Mouse (Mus musculus) retina, adult 2 months (tissue): ENCODE measurements around the gene Vav1.
"Not testable (repeated sequence)": the region's sequence is repeated elsewhere in the genome, so short reads cannot be mapped to it uniquely, and the experiment has no call there.

Experiments
- DNase-seq: peaks from one replicate; pipeline ENCODE4 v3.0.0-alpha.2; 2012; ENCODE audit warnings: low read depth, low spot score

The Vav1 gene

GRCm38 (mm10) chr17:57279591-57280224 is 808 bp downstream of the Vav1 start:
- no peak for DNase-seq

DNA sequence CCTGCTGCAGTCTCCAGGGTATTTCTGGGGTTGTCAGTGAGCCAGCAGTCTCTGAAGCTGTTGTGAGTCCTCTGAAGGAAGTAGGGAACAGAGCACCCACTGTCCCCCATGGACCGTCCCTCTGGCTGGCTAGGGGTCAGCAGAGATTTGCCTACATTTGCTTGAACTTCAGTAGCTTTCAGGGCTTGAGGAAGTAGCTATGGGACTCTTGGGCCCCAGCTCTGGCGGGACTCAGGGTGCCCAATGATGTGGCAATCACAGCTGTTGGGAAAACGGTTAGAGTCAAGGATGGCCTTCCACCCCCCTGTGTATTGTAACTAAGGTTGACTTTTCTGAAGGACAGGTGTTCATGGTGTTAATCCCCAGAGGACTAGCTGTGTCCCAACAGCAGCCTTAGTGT is 1.5 kb downstream of the Vav1 start:
- no peak for DNase-seq

DNA sequence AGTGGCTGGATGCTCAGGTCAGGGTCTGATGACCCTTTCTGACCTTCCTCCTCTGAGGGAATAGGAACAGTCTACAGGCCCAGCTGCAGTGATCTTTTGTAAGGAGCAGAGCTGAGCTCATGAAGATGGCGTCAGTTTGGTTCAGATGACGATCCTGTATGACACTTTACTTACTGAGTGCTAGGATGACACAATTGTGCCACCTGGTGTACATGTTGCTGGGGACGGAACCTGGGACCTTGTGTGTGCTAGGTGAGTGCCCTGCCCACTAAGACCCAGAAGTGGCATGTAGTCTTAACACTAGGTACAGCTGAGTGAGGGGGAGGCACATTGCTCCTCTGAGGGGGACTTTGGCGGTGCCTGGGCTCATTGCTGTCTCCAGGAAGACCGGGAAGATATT is 5.0 kb downstream of the Vav1 start:
- no peak for DNase-seq

- DNase-seq, result no peak
Observed at GRCm38 (mm10) chr17:57285077-57285476, 6.2 kb downstream of the Vav1 start.

DNA sequence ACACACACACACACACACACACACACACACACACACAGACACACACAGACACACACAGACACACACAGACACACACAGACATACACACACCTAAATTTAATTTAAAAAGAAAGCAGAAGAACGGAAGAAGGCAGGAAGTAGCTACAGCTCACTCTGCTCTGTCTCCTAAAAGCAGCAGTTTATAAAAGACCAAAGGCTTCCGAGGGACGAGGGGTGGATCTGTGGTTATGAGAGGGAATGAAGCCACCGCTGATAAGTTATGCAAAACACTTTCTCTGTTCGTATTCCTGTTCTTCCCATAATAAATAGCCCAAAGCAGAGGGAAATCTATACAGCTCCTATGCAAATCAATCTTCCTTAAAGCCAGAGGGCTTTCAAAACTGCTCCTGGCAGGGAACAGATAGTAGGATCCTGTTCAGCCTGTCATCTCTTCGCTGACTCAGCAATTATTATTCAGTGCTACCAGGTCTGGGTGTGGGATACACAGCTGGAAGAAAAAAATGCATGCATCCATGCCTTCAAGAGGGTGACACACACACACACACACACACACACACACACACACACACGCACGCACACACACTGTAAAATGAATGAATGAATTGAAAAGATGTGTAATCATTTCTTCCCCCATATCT is 7.9 kb downstream of the Vav1 start:
- DNase-seq, result no peak

GRCm38 (mm10) chr17:57289252-57289651 is 10.4 kb downstream of the Vav1 start:
- DNase-seq, result no peak

GRCm38 (mm10) chr17:57290001-57290670 is 11.2 kb downstream of the Vav1 start:
- no peak for DNase-seq

DNA sequence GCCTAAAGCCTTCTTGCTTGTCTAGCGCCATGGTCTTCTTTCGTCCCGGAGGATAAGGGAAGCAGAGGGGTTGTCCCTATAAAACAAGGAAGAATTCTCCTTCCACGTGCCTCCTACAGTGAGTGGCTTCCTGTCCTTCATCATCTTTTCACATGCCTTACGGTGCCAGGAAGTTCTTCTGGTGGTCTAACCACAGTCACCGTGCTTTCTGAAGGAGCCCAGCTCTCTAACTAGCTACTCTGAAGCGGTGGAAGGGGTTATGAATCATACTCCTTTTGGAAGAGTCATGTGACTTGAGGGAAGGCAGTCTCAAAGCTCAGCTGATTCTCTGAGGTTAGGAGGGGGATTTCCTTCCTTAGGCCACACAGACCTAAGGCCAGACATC is 11.8 kb downstream of the Vav1 start:
- no peak for DNase-seq

GRCm38 (mm10) chr17:57292302-57292701 is 13.4 kb downstream of the Vav1 start:
- DNase-seq, result no peak

- no peak for DNase-seq
Observed at GRCm38 (mm10) chr17:57292968-57293367, 14.1 kb downstream of the Vav1 start.

GRCm38 (mm10) chr17:57295935-57296334 is 17.0 kb downstream of the Vav1 start:
- no peak for DNase-seq

DNA sequence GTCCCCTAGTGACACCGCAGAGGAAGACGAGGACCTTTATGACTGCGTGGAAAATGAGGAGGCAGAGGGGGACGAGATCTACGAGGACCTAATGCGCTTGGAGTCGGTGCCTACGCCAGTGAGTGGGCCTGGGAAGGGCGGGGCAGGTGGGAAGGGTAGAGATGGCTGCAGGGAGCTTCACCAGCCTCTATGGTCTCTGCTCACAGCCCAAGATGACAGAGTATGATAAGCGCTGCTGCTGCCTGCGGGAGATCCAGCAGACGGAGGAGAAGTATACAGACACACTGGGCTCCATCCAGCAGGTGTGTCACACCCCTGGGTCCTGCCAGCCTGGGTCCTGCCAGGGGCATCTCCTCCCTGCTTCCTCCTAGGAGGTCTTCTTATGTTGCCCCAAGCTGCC is 18.1 kb downstream of the Vav1 start:
- no peak for DNase-seq

GRCm38 (mm10) chr17:57305593-57305992 is 26.7 kb downstream of the Vav1 start:
- no peak for DNase-seq

DNA sequence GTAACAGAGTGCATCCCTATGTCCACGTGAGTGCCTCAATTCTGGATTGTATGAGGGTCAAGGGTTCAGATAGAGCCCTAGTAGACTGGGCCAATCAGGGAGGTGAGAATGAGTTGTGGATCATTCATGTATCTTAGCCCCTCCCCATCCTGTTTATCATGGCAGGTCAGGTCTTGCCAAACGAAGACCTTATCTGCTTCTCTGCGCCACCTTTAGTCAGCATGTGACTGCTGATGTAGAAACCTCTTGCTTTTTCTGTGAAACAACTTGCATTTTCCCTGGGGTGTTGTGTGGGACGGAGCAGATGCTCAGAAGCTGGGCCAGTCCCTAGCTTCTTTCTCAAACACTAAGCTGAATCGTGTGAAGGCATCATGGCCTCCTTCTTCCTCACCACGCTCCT is 28.2 kb downstream of the Vav1 start:
- DNase-seq, result no peak

- no peak for DNase-seq
Observed at GRCm38 (mm10) chr17:57311801-57312200, 32.9 kb downstream of the Vav1 start.

DNA sequence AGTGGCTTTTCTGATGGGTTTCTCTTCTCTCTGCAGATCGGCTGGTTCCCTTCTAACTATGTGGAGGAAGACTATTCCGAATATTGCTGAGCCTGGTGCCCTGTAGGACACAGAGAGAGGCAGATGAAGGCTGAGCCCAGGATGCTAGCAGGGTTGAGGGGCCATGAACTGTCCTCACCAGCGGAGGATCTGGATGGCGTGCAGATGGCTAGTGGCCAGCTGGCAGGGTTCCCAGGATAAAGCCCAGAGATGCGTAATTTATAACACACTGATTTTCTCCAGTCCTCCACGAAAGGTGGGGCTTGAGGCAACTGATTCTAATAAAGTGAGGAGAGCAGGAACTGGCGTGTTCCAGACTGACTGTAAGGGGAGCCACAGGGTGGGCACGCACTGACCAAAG is 48.7 kb downstream of the Vav1 start:
- DNase-seq, result no peak

- no peak for DNase-seq
Observed at GRCm38 (mm10) chr17:57328944-57329343, 50.0 kb downstream of the Vav1 start.

GRCm38 (mm10) chr17:57330993-57331392 is 52.1 kb downstream of the Vav1 start:
- DNase-seq, result no peak

DNA sequence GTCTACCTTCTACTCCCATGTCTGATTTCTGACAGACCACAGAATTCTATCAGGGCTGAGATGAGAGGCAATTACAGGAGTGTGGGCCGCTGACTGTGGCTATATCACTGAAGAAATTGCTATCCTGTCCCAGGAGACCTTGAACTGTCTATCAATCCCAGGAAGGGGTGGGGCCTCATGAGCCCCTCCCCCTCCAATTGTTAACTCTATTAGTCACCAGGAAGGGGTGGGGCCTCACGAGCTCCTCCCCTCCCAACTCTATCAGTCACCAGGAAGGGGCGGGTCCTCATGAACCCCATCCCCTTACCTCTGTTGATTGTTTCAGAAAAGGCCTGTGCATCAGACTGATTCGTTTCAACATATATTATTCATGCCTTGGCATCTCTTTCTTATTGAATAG is 53.3 kb downstream of the Vav1 start:
- DNase-seq, result no peak

- DNase-seq, result no peak
Observed at GRCm38 (mm10) chr17:57334001-57334760, 55.3 kb downstream of the Vav1 start.

- DNase-seq, result peak; percentile 54
Observed at GRCm38 (mm10) chr17:57334761-57335150, 55.9 kb downstream of the Vav1 start.

- not testable (repeated sequence) for DNase-seq
Observed at GRCm38 (mm10) chr17:57335194-57335593, 56.3 kb downstream of the Vav1 start.
